Mouse (Mus musculus) brain, embryonic 14.5 days (tissue): Measurements from ENCODE around the gene Zfp106.

Experiments
- CTCF ChIP-seq: fragments of 200-500 bp; IDR thresholded peaks from 2 replicates; pipeline ENCODE4 v1.5.1; 2012; ENCODE audit warnings: inconsistent platforms, mild to moderate bottlenecking, moderate library complexity, borderline replicate concordance; ENCODE audit not compliant: insufficient read depth, insufficient read length; ENCODE audit errors: extremely low read depth
- POLR2A ChIP-seq: fragments of 200-500 bp; IDR thresholded peaks from 2 replicates; pipeline ENCODE4 v1.6.1; 2012; ENCODE audit warnings: mild to moderate bottlenecking, inconsistent platforms, borderline replicate concordance; ENCODE audit not compliant: poor library complexity, insufficient read depth, insufficient read length, severe bottlenecking; ENCODE audit errors: extremely low read depth

- TF ChIP-seq POLR2A, result no peak
- no peak for TF ChIP-seq CTCF
These were observed 67.1 kb downstream of the Zfp106 start for GRCm38 (mm10) chr2:120496511-120496910.
